ENCODE assay signal across 13 mouse cellular contexts in genomic region chr6:128996768-128997442, GRCm38 (mm10). TPM values are rescaled to one million over a fixed set of nuclear protein-coding genes. Genes with fewer than 3 reads are reported as not detected.
DNase-seq lines count a peak whose midpoint lies in the region; ATAC-seq and TF ChIP-seq lines count a peak whose summit lies in the region.
"Had no signal": no experiment of that assay in that cellular context is flagged by ENCODE, and none has a peak within 500 bp of the region (broad histone marks: within the 10 kb centered on the region; RNA-seq: fewer than 3 reads in every experiment).

No protein-coding gene starts in this region.

- WGBS in hindbrain, embryonic 15.5 days: 64% methylated on average over 13 of the region's 13 CpGs
- WGBS in hindbrain, embryonic 11.5 days: 74% methylated on average over 13 of the region's 13 CpGs
- 75% methylated on average over 13 of the region's 13 CpGs for WGBS in embryonic facial prominence, embryonic 10.5 days
- 33% methylated on average over 13 of the region's 13 CpGs for WGBS in small intestine, adult 2 months

- H3K27ac ChIP-seq in hindbrain, embryonic 15.5 days (replicated peaks): no peak overlapping the region
- no peak overlapping the region for H3K27ac ChIP-seq in hindbrain, embryonic 11.5 days (ENCODE audit: low read depth, low read length)
- no peak overlapping the region for H3K27ac ChIP-seq in embryonic facial prominence, embryonic 10.5 days (replicated peaks)
- peak overlapping the region; percentile 76 for H3K27ac ChIP-seq in small intestine, adult 2 months (ENCODE audit: insufficient read depth, low read depth, low read length)
- H3K27ac ChIP-seq: forebrain, embryonic 10.5 days; hindbrain, embryonic 14.5 days; left cerebral cortex, adult 2 months had no signal

- TF ChIP-seq POLR2A in small intestine, adult 2 months (IDR thresholded peaks at IDR 0.05; ENCODE audit: low read depth, low read length): no peak

- DNase-seq in hindbrain, embryonic 11.5 days (ENCODE audit: low spot score): no peak
- peak; percentile 10 for DNase-seq in embryonic facial prominence, embryonic 10.5 days (ENCODE audit: low spot score)
- DNase-seq in kidney, postnatal 14 days: peak; percentile 30
- no peak for DNase-seq in right cerebral cortex, postnatal 25 days
- DNase-seq in T-cell, adult 2 months (ENCODE audit: low spot score): no peak
- DNase-seq: gastrocnemius, postnatal 10 days; lung, adult 2 months; thymus, postnatal 36 days had no signal

- no peak overlapping the region for H3K4me3 ChIP-seq in hindbrain, embryonic 15.5 days
- H3K4me3 ChIP-seq in hindbrain, embryonic 11.5 days (ENCODE audit: low read depth, low read length): no peak overlapping the region
- no peak overlapping the region for H3K4me3 ChIP-seq in embryonic facial prominence, embryonic 10.5 days
- H3K4me3 ChIP-seq in small intestine, adult 2 months (ENCODE audit: low read depth, low read length): peak overlapping the region; percentile 26; the same call in 1 of the 2 replicates
- H3K4me3 ChIP-seq: forebrain, embryonic 10.5 days; left cerebral cortex, adult 2 months had no signal

- H3K27me3 ChIP-seq in hindbrain, embryonic 15.5 days: no peaks in the 10 kb centered on the region; the same call in 1 of the 2 replicates
- no peaks in the 10 kb centered on the region for H3K27me3 ChIP-seq in hindbrain, embryonic 11.5 days (ENCODE audit: control insufficient read depth, insufficient read depth, low read length)
- no peaks in the 10 kb centered on the region for H3K27me3 ChIP-seq in embryonic facial prominence, embryonic 10.5 days (replicated peaks; ENCODE audit: low read depth, poor library complexity, severe bottlenecking)
- no peaks in the 10 kb centered on the region for H3K27me3 ChIP-seq in small intestine, adult 2 months (ENCODE audit: control insufficient read depth, insufficient read depth, low read length)

- H3K9me3 ChIP-seq in hindbrain, embryonic 15.5 days: no peaks in the 10 kb centered on the region
- no peaks in the 10 kb centered on the region for H3K9me3 ChIP-seq in hindbrain, embryonic 11.5 days (ENCODE audit: control insufficient read depth, low read length)
- H3K9me3 ChIP-seq in embryonic facial prominence, embryonic 10.5 days: no peaks in the 10 kb centered on the region
- H3K9me3 ChIP-seq: forebrain, embryonic 10.5 days had no signal

- H3K36me3 ChIP-seq in hindbrain, embryonic 15.5 days: no peaks in the 10 kb centered on the region
- no peaks in the 10 kb centered on the region for H3K36me3 ChIP-seq in hindbrain, embryonic 11.5 days (ENCODE audit: control insufficient read depth, insufficient read depth, low read length)
- no peaks in the 10 kb centered on the region for H3K36me3 ChIP-seq in embryonic facial prominence, embryonic 10.5 days (replicated peaks)
- H3K36me3 ChIP-seq in small intestine, adult 2 months (ENCODE audit: control insufficient read depth, insufficient read depth, low read length): no peaks in the 10 kb centered on the region
- H3K36me3 ChIP-seq: forebrain, embryonic 10.5 days had no signal

- 0 out of 2 replicates have a peak, but pooled peaks cover 4% of the 10 kb centered on the region for H3K4me1 ChIP-seq in hindbrain, embryonic 15.5 days (replicated peaks)
- no peaks in the 10 kb centered on the region for H3K4me1 ChIP-seq in hindbrain, embryonic 11.5 days (replicated peaks; ENCODE audit: control insufficient read depth, insufficient read depth, low read length)
- H3K4me1 ChIP-seq in embryonic facial prominence, embryonic 10.5 days: peaks cover 34% of the 10 kb centered on the region
- peaks cover 15% of the 10 kb centered on the region for H3K4me1 ChIP-seq in small intestine, adult 2 months (ENCODE audit: control insufficient read depth, insufficient read depth, insufficient read length, low read length)

- no peak overlapping the region for H3K9ac ChIP-seq in hindbrain, embryonic 15.5 days
- H3K9ac ChIP-seq in hindbrain, embryonic 11.5 days (ENCODE audit: low read depth, low read length): no peak overlapping the region
- H3K9ac ChIP-seq: hindbrain, embryonic 14.5 days had no signal

- 0 out of 2 replicates have a peak overlapping the region, but pooled peaks have one; percentile 13 for H3K4me2 ChIP-seq in hindbrain, embryonic 15.5 days
- H3K4me2 ChIP-seq in hindbrain, embryonic 11.5 days (replicated peaks; ENCODE audit: low read depth, low read length): no peak overlapping the region
- H3K4me2 ChIP-seq: hindbrain, embryonic 14.5 days had no signal

- no peak for ATAC-seq in hindbrain, embryonic 15.5 days (ENCODE audit: low FRiP score, low read depth)
- ATAC-seq in hindbrain, embryonic 11.5 days (ENCODE audit: low FRiP score): no peak

- no peak for TF ChIP-seq CTCF in small intestine, adult 2 months (IDR thresholded peaks at IDR 0.05; ENCODE audit: extremely low read depth, insufficient read length, insufficient replicate concordance, low read depth, low read length)

RNA-seq across cellular contexts. Expression of gene Klrb1f, which starts 48.8 kb away (rescaled TPM):
- 0.34 and 0.51 TPM in 2 replicates for polyA plus RNA-seq in hindbrain, embryonic 15.5 days (2015; fragmentation: Nextera tagmentation; extraction: Ambion mirVana)
- polyA plus RNA-seq in hindbrain, embryonic 11.5 days (2014; fragmentation: Nextera tagmentation; extraction: Ambion mirVana): 0.70 TPM in 1 of 2 replicates, not detected in the other
- 0.11 TPM in 1 of 2 replicates, not detected in the other for polyA plus RNA-seq in embryonic facial prominence, embryonic 10.5 days (2016; fragmentation: Nextera tagmentation; extraction: Ambion mirVana)
- polyA plus RNA-seq in small intestine, adult 2 months (2012; rRNA removed): 0.33 TPM in 1 of 2 replicates, not detected in the other
- polyA plus RNA-seq: forebrain, embryonic 10.5 days had no signal

Comparison
In these comparisons a context has a peak if more than half of its experiments do, and no peak if none do; other contexts are left out.
1. DNase-seq: peak in embryonic facial prominence, embryonic 10.5 days (single experiment) and kidney, postnatal 14 days (single experiment); none in hindbrain, embryonic 11.5 days (single experiment), right cerebral cortex, postnatal 25 days (single experiment) and T-cell, adult 2 months (single experiment).